Mouse (Mus musculus): Measurements from ENCODE around the gene Baz2b. TPM values are rescaled to one million over a fixed set of nuclear protein-coding genes. Genes with fewer than 3 reads are reported as not detected.

Baz2b gene
- polyA plus RNA-seq (2014; fragmentation: Nextera tagmentation; extraction: Ambion mirVana) = 61.8 and 71.0 TPM in 2 replicates

GRCm38 (mm10) chr2:60209703-60210651 is at the start of gene Baz2b, which contains the start of gene March7:
Gene Baz2b (minus strand): TSS chr2:60209839.
Gene March7 (plus strand): TSS chr2:60209887.
- under 1% methylated on average over 75 of the region's 109 CpGs for whole genome bisulfite sequencing
- ATAC-seq (ENCODE audit: insufficient read depth, low FRiP score, low TSS enrichment) = peak; percentile 78
- H3K36me3 ChIP-seq (ENCODE audit: control insufficient read depth, insufficient read depth, low read length) = no peaks in the 10 kb centered on the region; the same call in 1 of the 2 replicates
- peak; percentile 93 for DNase-seq (ENCODE audit: low spot score)
- H3K27ac ChIP-seq (ENCODE audit: low read depth, low read length) = peak within 1 kb of the TSS; percentile 94
- H3K4me2 ChIP-seq (ENCODE audit: low read depth) = peak within 1 kb of the TSS; percentile 63
- no peaks in the 10 kb centered on the region for H3K9me3 ChIP-seq (ENCODE audit: control insufficient read depth, low read length)
- peak within 1 kb of the TSS; percentile 94 for H3K4me3 ChIP-seq (ENCODE audit: low read depth, low read length)
- H3K27me3 ChIP-seq (ENCODE audit: control insufficient read depth, insufficient read depth, low read length) = no peaks in the 10 kb centered on the region
- H3K4me1 ChIP-seq (ENCODE audit: control insufficient read depth, insufficient read depth, low read length) = peaks cover 11% of the 10 kb centered on the region; the same call in 1 of the 2 replicates
- peak within 1 kb of the TSS; percentile 93 for H3K9ac ChIP-seq (ENCODE audit: low read length)

GRCm38 (mm10) chr2:60259186-60259585 is 49.5 kb upstream of the Baz2b start:
- DNase-seq (ENCODE audit: low spot score) = no peak
- Histone ChIP-seq H3K27me3 (ENCODE audit: control insufficient read depth, insufficient read depth, low read length) (no peaks in the 10 kb centered on the region), H3K4me3 (ENCODE audit: low read depth, low read length) (no peak overlapping the region), H3K4me2 (ENCODE audit: low read depth) (no peak overlapping the region), H3K9me3 (ENCODE audit: control insufficient read depth, low read length) (no peaks in the 10 kb centered on the region), H3K9ac (ENCODE audit: low read length) (no peak overlapping the region), H3K4me1 (ENCODE audit: control insufficient read depth, insufficient read depth, low read length) (no peaks in the 10 kb centered on the region), H3K27ac (ENCODE audit: low read depth, low read length) (no peak overlapping the region), H3K36me3 (ENCODE audit: control insufficient read depth, insufficient read depth, low read length) (no peaks in the 10 kb centered on the region)
- no peak for ATAC-seq (ENCODE audit: insufficient read depth, low FRiP score, low TSS enrichment)
- WGBS = 94% methylated on average over 5 of the region's 5 CpGs

DNA sequence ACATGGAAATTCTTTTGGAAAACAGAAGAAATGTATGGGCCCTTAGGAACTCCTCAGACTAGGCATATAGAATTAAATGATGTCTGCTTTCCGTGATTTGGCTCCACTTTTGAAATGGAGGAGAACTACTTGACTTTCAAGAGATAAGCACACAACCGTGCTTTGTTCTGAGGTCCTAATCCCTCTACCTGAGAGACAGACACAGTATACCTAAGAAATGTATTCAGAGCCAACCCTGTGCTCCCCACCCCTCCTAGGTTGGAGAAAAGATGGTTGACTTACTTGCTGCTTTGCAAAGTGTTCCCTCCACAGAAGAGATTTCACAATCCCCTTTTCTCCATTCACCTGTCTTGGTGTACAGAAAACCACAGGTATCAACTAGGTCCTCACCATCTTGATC is 47.1 kb upstream of the Baz2b start:
- Histone ChIP-seq H3K36me3 (ENCODE audit: control insufficient read depth, insufficient read depth, low read length) (no peaks in the 10 kb centered on the region), H3K4me3 (ENCODE audit: low read depth, low read length) (no peak overlapping the region), H3K9ac (ENCODE audit: low read length) (no peak overlapping the region), H3K4me1 (ENCODE audit: control insufficient read depth, insufficient read depth, low read length) (no peaks in the 10 kb centered on the region), H3K4me2 (ENCODE audit: low read depth) (no peak overlapping the region), H3K9me3 (ENCODE audit: control insufficient read depth, low read length) (no peaks in the 10 kb centered on the region), H3K27me3 (ENCODE audit: control insufficient read depth, insufficient read depth, low read length) (no peaks in the 10 kb centered on the region), H3K27ac (ENCODE audit: low read depth, low read length) (no peak overlapping the region)
- 83% methylated on average over 2 of the region's 2 CpGs for WGBS
- ATAC-seq (ENCODE audit: insufficient read depth, low FRiP score, low TSS enrichment) (no peak), DNase-seq (ENCODE audit: low spot score) (no peak)

DNA sequence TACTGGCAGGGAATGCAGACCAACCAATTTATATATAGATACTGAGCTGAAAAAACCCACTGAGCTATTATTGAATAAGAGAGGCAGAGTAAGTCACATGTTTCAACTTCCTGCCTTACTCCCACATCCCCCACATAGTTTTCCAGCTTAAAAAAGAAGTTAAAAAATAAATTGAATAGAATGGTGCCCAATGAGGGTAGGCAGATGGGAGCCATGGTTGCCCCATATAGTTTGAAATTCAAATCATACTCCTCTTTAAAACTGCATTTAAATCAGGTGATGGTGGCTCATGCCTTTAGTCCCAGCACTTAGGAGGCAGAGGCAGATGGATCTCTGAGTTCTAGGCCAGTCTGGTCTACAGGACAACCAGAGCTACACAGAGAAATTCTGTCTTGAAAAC is 43.9 kb upstream of the Baz2b start:
- Histone ChIP-seq H3K36me3 (ENCODE audit: control insufficient read depth, insufficient read depth, low read length) (0 out of 2 replicates have a peak, but pooled peaks cover 2% of the 10 kb centered on the region), H3K4me1 (ENCODE audit: control insufficient read depth, insufficient read depth, low read length) (no peaks in the 10 kb centered on the region), H3K27me3 (ENCODE audit: control insufficient read depth, insufficient read depth, low read length) (no peaks in the 10 kb centered on the region), H3K9ac (ENCODE audit: low read length) (no peak overlapping the region), H3K4me2 (ENCODE audit: low read depth) (no peak overlapping the region), H3K27ac (ENCODE audit: low read depth, low read length) (no peak overlapping the region), H3K4me3 (ENCODE audit: low read depth, low read length) (no peak overlapping the region), H3K9me3 (ENCODE audit: control insufficient read depth, low read length) (no peaks in the 10 kb centered on the region)
- no peak for ATAC-seq (ENCODE audit: insufficient read depth, low FRiP score, low TSS enrichment)
- no peak for DNase-seq (ENCODE audit: low spot score)

- 91% methylated on average over 4 of the region's 4 CpGs for WGBS
- Histone ChIP-seq H3K4me3 (ENCODE audit: low read depth, low read length) (no peak overlapping the region), H3K4me1 (ENCODE audit: control insufficient read depth, insufficient read depth, low read length) (no peaks in the 10 kb centered on the region), H3K27ac (ENCODE audit: low read depth, low read length) (no peak overlapping the region), H3K27me3 (ENCODE audit: control insufficient read depth, insufficient read depth, low read length) (no peaks in the 10 kb centered on the region), H3K9ac (ENCODE audit: low read length) (no peak overlapping the region), H3K9me3 (ENCODE audit: control insufficient read depth, low read length) (no peaks in the 10 kb centered on the region), H3K4me2 (ENCODE audit: low read depth) (no peak overlapping the region), H3K36me3 (ENCODE audit: control insufficient read depth, insufficient read depth, low read length) (0 out of 2 replicates have a peak, but pooled peaks cover 2% of the 10 kb centered on the region)
- ATAC-seq (ENCODE audit: insufficient read depth, low FRiP score, low TSS enrichment) = no peak
- no peak for DNase-seq (ENCODE audit: low spot score)
These were observed 43.1 kb upstream of the Baz2b start for GRCm38 (mm10) chr2:60252782-60253181.

GRCm38 (mm10) chr2:60234506-60234905 is 24.9 kb upstream of the Baz2b start:
- 87% methylated on average over 7 of the region's 7 CpGs for WGBS
- no peaks in the 10 kb centered on the region for H3K9me3 ChIP-seq (ENCODE audit: control insufficient read depth, low read length)
- no peaks in the 10 kb centered on the region for H3K4me1 ChIP-seq (ENCODE audit: control insufficient read depth, insufficient read depth, low read length)
- peaks cover 6% of the 10 kb centered on the region; the same call in 1 of the 2 replicates for H3K36me3 ChIP-seq (ENCODE audit: control insufficient read depth, insufficient read depth, low read length)
- H3K4me3 ChIP-seq (ENCODE audit: low read depth, low read length) = no peak overlapping the region
- DNase-seq (ENCODE audit: low spot score) (no peak), ATAC-seq (ENCODE audit: insufficient read depth, low FRiP score, low TSS enrichment) (no peak)
- no peak overlapping the region for H3K4me2 ChIP-seq (ENCODE audit: low read depth)
- no peak overlapping the region for H3K27ac ChIP-seq (ENCODE audit: low read depth, low read length)
- H3K27me3 ChIP-seq (ENCODE audit: control insufficient read depth, insufficient read depth, low read length) = no peaks in the 10 kb centered on the region
- no peak overlapping the region for H3K9ac ChIP-seq (ENCODE audit: low read length)

- Histone ChIP-seq H3K27me3 (ENCODE audit: control insufficient read depth, insufficient read depth, low read length) (no peaks in the 10 kb centered on the region), H3K36me3 (ENCODE audit: control insufficient read depth, insufficient read depth, low read length) (peaks cover 8% of the 10 kb centered on the region; the same call in 1 of the 2 replicates), H3K4me3 (ENCODE audit: low read depth, low read length) (no peak overlapping the region), H3K4me2 (ENCODE audit: low read depth) (no peak overlapping the region), H3K27ac (ENCODE audit: low read depth, low read length) (no peak overlapping the region), H3K4me1 (ENCODE audit: control insufficient read depth, insufficient read depth, low read length) (no peaks in the 10 kb centered on the region), H3K9ac (ENCODE audit: low read length) (no peak overlapping the region), H3K9me3 (ENCODE audit: control insufficient read depth, low read length) (no peaks in the 10 kb centered on the region)
- ATAC-seq (ENCODE audit: insufficient read depth, low FRiP score, low TSS enrichment) (no peak), DNase-seq (ENCODE audit: low spot score) (no peak)
- WGBS = 87% methylated on average over 2 of the region's 2 CpGs
These were observed 23.5 kb upstream of the Baz2b start for GRCm38 (mm10) chr2:60233147-60233546.

DNA sequence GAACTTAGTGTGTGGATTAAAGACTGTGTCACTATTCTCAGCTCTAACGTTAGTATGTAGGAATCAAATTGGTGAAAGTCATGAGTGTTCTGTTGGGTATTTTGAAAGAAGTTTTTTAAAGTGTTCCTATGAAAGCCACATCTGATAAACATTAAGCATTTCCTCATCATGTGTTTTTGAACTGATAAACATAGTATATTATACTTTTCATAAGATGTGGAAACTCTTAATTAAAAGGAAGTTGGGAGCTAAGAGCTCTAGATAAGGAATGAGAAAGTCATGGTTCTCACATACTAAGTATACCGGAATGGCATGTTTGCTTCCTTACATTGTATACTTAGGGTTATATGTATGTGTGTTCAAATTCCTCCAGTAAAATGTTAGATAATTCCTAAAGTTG is 20.7 kb upstream of the Baz2b start:
- Histone ChIP-seq H3K4me3 (ENCODE audit: low read depth, low read length) (no peak overlapping the region), H3K27ac (ENCODE audit: low read depth, low read length) (no peak overlapping the region), H3K4me2 (ENCODE audit: low read depth) (no peak overlapping the region), H3K9ac (ENCODE audit: low read length) (no peak overlapping the region), H3K9me3 (ENCODE audit: control insufficient read depth, low read length) (no peaks in the 10 kb centered on the region), H3K4me1 (ENCODE audit: control insufficient read depth, insufficient read depth, low read length) (no peaks in the 10 kb centered on the region), H3K36me3 (ENCODE audit: control insufficient read depth, insufficient read depth, low read length) (peaks cover 6% of the 10 kb centered on the region; the same call in 1 of the 2 replicates), H3K27me3 (ENCODE audit: control insufficient read depth, insufficient read depth, low read length) (no peaks in the 10 kb centered on the region)
- ATAC-seq (ENCODE audit: insufficient read depth, low FRiP score, low TSS enrichment) = no peak
- DNase-seq (ENCODE audit: low spot score) = no peak
- WGBS = 97% methylated on average over 2 of the region's 2 CpGs

- Histone ChIP-seq H3K9me3 (ENCODE audit: control insufficient read depth, low read length) (no peaks in the 10 kb centered on the region), H3K27me3 (ENCODE audit: control insufficient read depth, insufficient read depth, low read length) (no peaks in the 10 kb centered on the region), H3K36me3 (ENCODE audit: control insufficient read depth, insufficient read depth, low read length) (peaks cover 3% of the 10 kb centered on the region; the same call in 1 of the 2 replicates), H3K27ac (ENCODE audit: low read depth, low read length) (no peak overlapping the region), H3K4me3 (ENCODE audit: low read depth, low read length) (no peak overlapping the region), H3K4me2 (ENCODE audit: low read depth) (no peak overlapping the region), H3K4me1 (ENCODE audit: control insufficient read depth, insufficient read depth, low read length) (no peaks in the 10 kb centered on the region), H3K9ac (ENCODE audit: low read length) (no peak overlapping the region)
- WGBS = 87% methylated on average over 1 of the region's 1 CpGs
- no peak for DNase-seq (ENCODE audit: low spot score)
- ATAC-seq (ENCODE audit: insufficient read depth, low FRiP score, low TSS enrichment) = no peak
These were observed 18.8 kb upstream of the Baz2b start for GRCm38 (mm10) chr2:60228470-60228869.

Data from neural tube, embryonic 11.5 days (tissue).